Mouse (Mus musculus): ENCODE measurements at regions not wholly inside any gene's neighbourhood (a gene's known extent, or its start where the extent isn't known, plus 50 kb on each side); places are given as distances from the start of the nearest gene placed in this dataset.
A peak's percentile ranks its signal among the peaks of the same experiment; 100 is the strongest.

DNA sequence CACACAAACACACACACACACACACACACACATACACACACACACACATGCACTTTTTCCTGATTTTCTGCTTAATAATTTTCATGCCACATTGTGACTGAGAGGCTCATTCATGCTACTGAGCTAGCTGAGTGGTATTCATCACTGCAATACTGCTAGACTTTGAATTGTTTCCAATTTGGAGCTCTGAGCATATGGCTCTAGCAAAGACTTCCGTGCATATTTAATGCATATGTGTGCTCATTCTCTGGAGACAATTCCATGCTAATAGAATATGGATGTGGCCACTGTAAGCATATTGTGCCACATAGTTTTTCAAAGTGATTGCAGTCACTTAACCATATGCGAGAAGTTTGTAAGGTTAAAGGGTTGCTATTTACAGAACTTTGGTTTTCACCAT, 432.4 kb upstream of the Gnpda2 start:
- 81% methylated on average over 2 of the region's 2 CpGs for WGBS
- Histone ChIP-seq H3K9me3 (ENCODE audit: control insufficient read depth, low read length) (no peaks in the 10 kb centered on the region), H3K4me3 (replicated peaks; ENCODE audit: low read length) (no peak overlapping the region), H3K4me2 (replicated peaks; ENCODE audit: low read depth, low read length, severe bottlenecking) (no peak overlapping the region), H3K27me3 (ENCODE audit: control insufficient read depth, insufficient read depth, low read length) (no peaks in the 10 kb centered on the region), H3K36me3 (ENCODE audit: control insufficient read depth, insufficient read depth, low read length) (no peaks in the 10 kb centered on the region), H3K9ac (ENCODE audit: low read depth, low read length, severe bottlenecking) (no peak overlapping the region), H3K27ac (replicated peaks; ENCODE audit: low read depth, low read length) (no peak overlapping the region), H3K4me1 (ENCODE audit: control insufficient read depth, insufficient read depth, low read length) (no peaks in the 10 kb centered on the region)
- ATAC-seq (ENCODE audit: low FRiP score, low read depth): no peak
- DNase-seq (ENCODE audit: low spot score): peak; percentile 33
- TF ChIP-seq POLR2A (IDR thresholded peaks at IDR 0.05; ENCODE audit: borderline replicate concordance, extremely low read depth, insufficient read depth, insufficient read length): no peak

DNA sequence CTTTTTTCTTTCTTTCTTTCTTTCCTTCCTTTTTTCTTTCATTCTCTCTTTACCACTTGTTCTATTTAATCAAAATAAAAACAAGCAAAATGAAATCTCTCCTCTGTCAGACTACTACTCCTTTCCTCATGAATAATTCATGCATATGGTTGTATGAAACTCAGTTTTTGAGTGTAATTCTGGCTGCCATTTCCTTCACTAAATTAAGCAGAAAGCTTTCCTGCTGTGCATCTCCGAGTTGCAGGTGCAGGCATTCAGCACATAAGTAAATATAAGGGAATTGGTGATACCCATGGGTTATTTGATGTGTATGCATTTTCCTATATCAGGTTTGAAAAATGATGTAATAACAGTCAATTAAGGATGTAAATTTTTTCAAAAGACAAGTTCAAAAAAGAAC, 419.8 kb upstream of the Gnpda2 start:
- H3K4me3 ChIP-seq (replicated peaks; ENCODE audit: low read length): no peak overlapping the region
- H3K9me3 ChIP-seq (ENCODE audit: control insufficient read depth, low read length): no peaks in the 10 kb centered on the region
- H3K9ac ChIP-seq (ENCODE audit: low read depth, low read length, severe bottlenecking): no peak overlapping the region
- DNase-seq (ENCODE audit: low spot score) (no peak), ATAC-seq (ENCODE audit: low FRiP score, low read depth) (no peak)
- H3K4me2 ChIP-seq (replicated peaks; ENCODE audit: low read depth, low read length, severe bottlenecking): no peak overlapping the region
- H3K27ac ChIP-seq (replicated peaks; ENCODE audit: low read depth, low read length): no peak overlapping the region
- TF ChIP-seq POLR2A (IDR thresholded peaks at IDR 0.05; ENCODE audit: borderline replicate concordance, extremely low read depth, insufficient read depth, insufficient read length): no peak
- no peaks in the 10 kb centered on the region for H3K4me1 ChIP-seq (ENCODE audit: control insufficient read depth, insufficient read depth, low read length)
- no peaks in the 10 kb centered on the region for H3K36me3 ChIP-seq (ENCODE audit: control insufficient read depth, insufficient read depth, low read length)
- 57% methylated on average over 1 of the region's 1 CpGs for WGBS
- H3K27me3 ChIP-seq (ENCODE audit: control insufficient read depth, insufficient read depth, low read length): no peaks in the 10 kb centered on the region
